Mouse (Mus musculus) adrenal gland, adult 8-10 months (tissue): ENCODE data around the gene Rab11fip3. TPM values are rescaled to one million over a fixed set of nuclear protein-coding genes. Genes with fewer than 3 reads are reported as not detected.

Experiments used
- DNase-seq: peaks from one replicate; pipeline ENCODE4 v3.0.0; 2022
- total RNA-seq, 4 experiments: library from RNA; stranded (reverse); gene quantifications; 2 replicates each; pipeline ENCODE4 v1.2.4; 2022

Rab11fip3 gene
- total RNA-seq, 4 experiments from 2014 or later, result 22.7 to 37.2 (median 29.9) TPM

- DNase-seq, result no peak
Observed at GRCm38 (mm10) chr17:26032037-26032436, 37.3 kb downstream of the Rab11fip3 start.

- DNase-seq, result no peak
Observed at GRCm38 (mm10) chr17:26031583-26031982, 37.8 kb downstream of the Rab11fip3 start.

GRCm38 (mm10) chr17:26028261-26028660 lies 41.1 kb downstream of the Rab11fip3 start:
- no peak for DNase-seq

- DNase-seq, result no peak
Observed at GRCm38 (mm10) chr17:26024674-26025073, 44.7 kb downstream of the Rab11fip3 start.

- no peak for DNase-seq
Observed at GRCm38 (mm10) chr17:26023966-26024365, 45.4 kb downstream of the Rab11fip3 start.

- DNase-seq, result no peak
Observed at GRCm38 (mm10) chr17:26023181-26023580, 46.2 kb downstream of the Rab11fip3 start.

GRCm38 (mm10) chr17:26021728-26022341 lies 47.5 kb downstream of the Rab11fip3 start:
- DNase-seq, result no peak

GRCm38 (mm10) chr17:26020848-26021347 lies 48.5 kb downstream of the Rab11fip3 start:
- no peak for DNase-seq

- no peak for DNase-seq
Observed at GRCm38 (mm10) chr17:26018388-26018787, 51.0 kb downstream of the Rab11fip3 start.

- no peak for DNase-seq
Observed at GRCm38 (mm10) chr17:26017949-26018348, 51.4 kb downstream of the Rab11fip3 start.

- DNase-seq, result no peak
Observed at GRCm38 (mm10) chr17:26017021-26017420, 52.3 kb downstream of the Rab11fip3 start.

- DNase-seq, result no peak
Observed at GRCm38 (mm10) chr17:26013711-26014110, 55.6 kb downstream of the Rab11fip3 start.

GRCm38 (mm10) chr17:26011841-26012460 lies 57.4 kb downstream of the Rab11fip3 start:
- peak; percentile 68 for DNase-seq

GRCm38 (mm10) chr17:26009540-26009939 lies 59.8 kb downstream of the Rab11fip3 start:
- peak; percentile 54 for DNase-seq

- DNase-seq, result no peak
Observed at GRCm38 (mm10) chr17:26008787-26009186, 60.6 kb downstream of the Rab11fip3 start.

GRCm38 (mm10) chr17:26008331-26008730 lies 61.0 kb downstream of the Rab11fip3 start:
- no peak for DNase-seq

- DNase-seq, result no peak
Observed at GRCm38 (mm10) chr17:26007646-26008045, 61.7 kb downstream of the Rab11fip3 start.

- DNase-seq, result no peak
Observed at GRCm38 (mm10) chr17:26005731-26006450, 63.5 kb downstream of the Rab11fip3 start.

GRCm38 (mm10) chr17:26004711-26005110 lies 64.6 kb downstream of the Rab11fip3 start:
- no peak for DNase-seq

- DNase-seq, result no peak
Observed at GRCm38 (mm10) chr17:26003864-26004263, 65.5 kb downstream of the Rab11fip3 start.

- no peak for DNase-seq
Observed at GRCm38 (mm10) chr17:25998425-25998824, 70.9 kb downstream of the Rab11fip3 start.

GRCm38 (mm10) chr17:25993489-25993888 lies 75.9 kb downstream of the Rab11fip3 start:
- DNase-seq, result no peak

GRCm38 (mm10) chr17:25992274-25992673 lies 77.1 kb downstream of the Rab11fip3 start:
- no peak for DNase-seq
